Mouse (Mus musculus): Measurements from ENCODE around the gene Gal3st1. TPM values are rescaled to one million over a fixed set of nuclear protein-coding genes. Genes with fewer than 3 reads are reported as not detected.
"Not testable (repeated sequence)": the region's sequence is repeated elsewhere in the genome, so short reads cannot be mapped to it uniquely, and the experiment has no call there.

Gal3st1 gene
- total RNA-seq, 2 experiments from 2014 or later, result 0.37 to 0.75 TPM

DNA sequence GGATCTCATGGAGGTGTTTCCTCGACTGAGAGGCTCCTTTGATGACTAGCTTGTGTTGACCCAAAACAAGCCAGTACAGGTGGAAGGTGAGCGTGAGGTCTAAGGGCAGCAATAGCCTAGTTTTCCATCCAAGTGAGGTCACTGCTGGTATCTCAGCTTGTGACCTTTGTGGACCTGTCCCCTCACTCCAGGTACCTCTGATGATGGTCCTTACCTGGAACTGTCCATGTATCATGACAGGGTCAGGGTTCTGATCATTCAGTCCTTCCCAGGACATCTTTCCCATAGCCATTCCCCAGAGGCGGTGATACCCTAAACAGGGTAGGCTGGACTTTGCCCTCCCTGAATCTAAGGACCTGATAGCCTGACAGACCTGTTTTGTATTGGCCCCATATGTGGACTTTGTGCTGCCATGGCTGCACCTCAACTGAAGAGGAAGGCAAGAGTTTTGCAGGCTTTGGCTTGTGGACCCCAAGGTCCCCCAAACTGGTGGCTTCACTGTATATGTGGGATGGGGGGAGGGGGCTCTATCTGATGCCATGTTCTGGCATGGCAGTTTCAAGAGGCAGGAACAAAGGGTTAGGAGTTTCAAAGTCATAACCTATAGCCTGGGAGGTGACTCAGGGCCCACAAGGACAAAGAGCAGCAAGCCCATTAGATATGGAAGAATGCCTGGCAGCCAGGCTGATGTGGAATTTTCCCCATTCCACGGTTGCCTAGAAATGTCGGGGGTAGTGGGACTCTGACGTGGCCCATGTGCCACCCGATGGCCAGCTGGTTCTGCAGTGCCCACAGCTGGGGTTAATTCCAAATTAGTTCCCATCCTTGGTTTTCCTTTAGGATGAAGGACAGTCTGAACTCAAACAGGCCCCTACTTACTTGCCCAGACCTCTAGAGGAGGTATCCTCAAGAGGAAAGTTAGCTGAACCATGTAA lies 894 bp upstream of the Gal3st1 start:
- ATAC-seq (replicated peaks; ENCODE audit: poor library complexity), result no peak

DNA sequence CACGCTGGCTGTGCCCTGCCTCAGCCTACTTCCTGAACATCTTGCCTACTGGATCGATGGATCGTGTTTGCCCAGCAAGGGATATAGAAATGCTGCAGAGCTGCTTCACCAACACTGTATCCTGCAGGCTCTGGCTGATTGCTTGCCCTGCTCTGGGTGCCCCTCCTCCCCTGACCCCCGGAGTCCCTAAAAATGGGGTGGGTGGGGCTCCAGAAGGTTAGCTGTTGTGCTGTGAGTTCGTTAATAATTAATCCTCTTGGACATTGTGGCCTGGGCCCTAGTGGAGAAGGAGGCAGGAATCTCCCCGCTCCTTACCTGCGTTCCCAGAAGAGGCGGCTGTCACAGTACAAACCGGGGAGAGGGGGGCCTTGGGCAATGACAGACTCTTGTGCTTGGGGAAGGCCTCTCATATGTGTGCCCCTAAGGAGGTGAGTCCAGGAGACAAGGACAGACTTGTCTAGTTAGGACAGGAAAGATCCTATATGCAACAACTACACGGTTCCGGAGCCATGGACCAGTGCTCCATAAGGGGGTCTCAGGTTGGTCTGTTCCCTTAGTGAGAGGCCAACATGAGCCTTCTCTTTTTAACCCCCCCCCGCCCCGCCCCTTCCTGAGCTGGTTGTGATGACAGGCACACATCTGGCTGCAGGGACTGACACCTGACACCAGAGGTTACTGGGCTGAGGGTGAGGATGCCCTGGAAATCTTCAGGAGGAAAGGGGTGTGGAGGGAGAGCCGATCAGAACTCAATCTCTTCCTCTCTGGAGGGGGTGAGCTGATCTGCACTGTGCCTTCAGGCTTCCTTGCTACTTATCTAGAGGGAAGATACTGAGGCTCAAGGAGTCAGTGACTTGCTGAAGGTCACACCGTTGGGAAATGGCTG lies 668 bp downstream of the Gal3st1 start:
- no peak for ATAC-seq (replicated peaks; ENCODE audit: poor library complexity)

DNA sequence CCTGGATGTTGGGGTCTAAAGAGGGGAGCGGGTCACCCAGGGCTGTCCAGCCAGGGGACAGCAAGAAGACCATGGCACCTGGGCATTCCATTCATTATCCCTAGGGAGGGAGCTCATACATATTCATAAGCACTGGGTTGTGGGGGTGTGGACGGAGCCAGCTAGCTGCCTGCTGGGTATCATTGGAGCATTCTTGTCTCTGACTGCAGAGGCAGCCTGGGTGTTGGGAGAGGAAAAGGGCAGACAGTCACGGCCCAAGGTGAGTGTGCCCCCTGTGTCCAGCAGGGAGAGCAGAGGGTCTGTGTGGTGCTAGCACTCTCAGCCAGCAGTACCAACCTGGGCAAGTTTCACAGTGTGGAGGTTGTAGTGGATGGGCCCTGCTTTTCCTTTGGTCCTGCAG lies 6.3 kb downstream of the Gal3st1 start:
- ATAC-seq (replicated peaks; ENCODE audit: poor library complexity), result no peak

DNA sequence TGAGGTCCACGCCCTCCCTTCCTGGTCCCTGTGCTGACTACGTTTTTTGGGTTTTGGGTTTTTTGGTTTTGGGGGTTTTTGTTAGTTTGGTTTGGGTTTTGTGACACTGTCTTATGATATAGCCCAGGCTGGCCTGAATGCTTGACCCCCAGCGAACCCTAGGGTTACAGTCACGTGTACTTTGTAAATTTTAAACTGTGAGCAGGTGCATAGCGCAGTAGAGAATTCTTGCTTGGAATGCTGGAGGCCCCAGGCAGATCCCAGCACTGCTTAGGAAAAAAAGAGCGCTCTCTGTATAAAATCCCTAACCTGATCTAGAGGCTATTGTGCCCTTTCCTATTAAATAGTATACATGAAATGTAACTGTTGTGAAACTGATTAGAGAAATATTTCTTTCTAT lies 9.7 kb downstream of the Gal3st1 start:
- no peak for ATAC-seq (replicated peaks; ENCODE audit: poor library complexity)

DNA sequence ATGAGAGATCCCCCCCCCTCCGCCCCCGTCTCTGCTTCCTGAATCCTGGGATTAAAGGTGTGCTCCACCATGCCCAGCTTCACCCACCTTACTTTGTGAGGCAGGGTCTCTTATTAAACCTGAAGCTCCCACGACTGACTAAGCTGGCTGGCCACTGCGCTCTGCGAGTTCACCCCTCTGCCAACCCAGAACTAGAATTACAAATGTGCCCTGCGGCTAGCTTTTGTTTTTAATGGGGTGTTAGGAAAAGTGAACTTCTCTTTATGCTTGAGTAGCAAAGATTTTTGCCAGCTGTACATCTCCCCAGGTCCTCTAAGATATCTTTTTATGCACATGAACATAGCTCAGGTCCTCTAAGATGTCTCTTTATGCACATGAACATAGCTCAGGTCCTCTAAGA lies 10.5 kb downstream of the Gal3st1 start:
- ATAC-seq (replicated peaks; ENCODE audit: poor library complexity), result no peak

DNA sequence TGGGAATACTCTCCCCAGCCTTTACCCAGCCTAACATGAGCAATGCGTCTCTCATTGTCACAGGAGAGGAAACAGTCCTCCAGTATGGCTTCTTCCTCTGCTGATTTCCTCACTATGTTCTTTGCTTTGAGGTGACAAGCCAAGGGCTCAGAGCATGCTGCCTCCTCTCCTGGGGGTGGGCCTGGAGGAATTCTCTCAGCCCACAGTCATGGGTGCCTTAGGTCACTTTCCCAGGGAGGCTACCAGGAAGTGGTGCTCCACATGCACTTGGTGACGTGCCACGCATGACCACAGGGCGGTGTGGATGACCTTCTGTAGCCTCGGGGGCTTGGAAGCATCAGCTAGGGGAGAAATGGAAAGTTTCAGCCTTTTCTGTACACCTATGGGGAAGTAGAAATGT lies 12.1 kb downstream of the Gal3st1 start:
- no peak for ATAC-seq (replicated peaks; ENCODE audit: poor library complexity)

DNA sequence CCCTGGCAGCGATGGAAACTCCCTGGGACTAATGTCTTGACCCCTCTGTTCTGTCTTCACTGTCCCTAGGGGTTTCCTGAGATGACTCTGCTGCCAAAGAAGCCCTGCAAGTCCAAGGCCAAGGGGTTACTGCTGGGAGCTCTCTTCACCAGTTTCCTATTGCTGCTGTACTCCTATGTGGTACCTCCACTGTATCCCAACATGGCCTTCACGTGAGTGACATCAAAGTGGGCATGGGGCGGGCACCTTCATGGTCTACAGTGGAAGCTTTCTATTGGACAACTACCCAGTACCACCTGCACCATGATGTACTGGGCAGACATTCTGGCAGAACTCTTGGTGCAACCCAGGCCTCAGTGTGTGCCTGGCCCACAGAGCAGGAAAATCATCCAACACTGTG lies 13.4 kb downstream of the Gal3st1 start:
- ATAC-seq (replicated peaks; ENCODE audit: poor library complexity), result no peak

DNA sequence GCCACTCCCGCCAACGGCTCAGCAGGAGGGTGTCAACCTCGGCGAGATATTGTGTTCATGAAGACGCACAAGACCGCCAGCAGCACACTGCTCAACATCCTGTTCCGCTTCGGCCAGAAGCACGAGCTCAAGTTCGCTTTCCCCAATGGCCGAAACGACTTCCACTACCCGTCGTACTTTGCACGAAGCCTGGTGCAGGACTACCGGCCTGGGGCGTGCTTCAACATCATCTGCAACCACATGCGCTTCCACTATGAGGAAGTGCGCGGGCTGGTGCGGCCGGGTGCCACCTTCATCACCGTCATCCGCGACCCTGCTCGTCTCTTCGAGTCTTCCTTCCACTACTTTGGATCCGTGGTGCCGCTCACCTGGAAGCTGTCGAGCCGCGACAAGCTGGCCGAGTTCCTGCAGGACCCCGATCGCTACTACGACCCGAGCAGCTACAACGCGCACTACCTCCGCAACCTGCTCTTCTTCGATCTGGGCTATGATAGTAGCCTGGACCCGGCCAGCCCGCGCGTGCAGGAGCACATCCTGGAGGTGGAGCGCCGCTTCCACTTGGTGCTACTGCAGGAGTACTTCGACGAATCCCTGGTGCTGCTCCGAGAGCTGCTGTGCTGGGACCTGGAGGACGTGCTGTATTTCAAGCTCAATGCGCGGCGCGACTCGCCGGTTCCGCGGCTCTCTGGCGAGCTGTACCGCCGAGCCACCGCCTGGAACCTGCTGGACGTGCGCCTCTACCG lies 14.7 kb downstream of the Gal3st1 start:
- peak; percentile 77 for ATAC-seq (replicated peaks; ENCODE audit: poor library complexity)

DNA sequence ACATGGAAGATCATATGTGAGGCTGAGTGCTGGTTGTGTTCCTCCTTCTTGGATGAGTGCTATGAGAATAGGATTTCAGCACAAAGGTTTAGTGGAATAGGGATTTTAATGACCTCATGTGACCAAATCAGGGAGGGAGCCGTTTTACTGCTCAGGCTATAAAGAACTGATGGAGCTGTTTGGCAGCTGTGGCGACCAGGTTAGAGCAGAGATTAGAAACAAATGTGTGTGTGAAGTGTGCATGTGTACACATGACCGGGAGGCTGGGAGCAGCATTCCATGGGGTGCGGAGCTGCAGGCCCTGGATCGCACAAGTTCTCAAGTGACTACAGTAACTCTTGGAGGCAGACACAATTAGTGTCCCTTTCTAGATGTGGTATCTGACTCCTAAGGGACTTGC lies 16.1 kb downstream of the Gal3st1 start:
- ATAC-seq (replicated peaks; ENCODE audit: poor library complexity), result no peak

DNA sequence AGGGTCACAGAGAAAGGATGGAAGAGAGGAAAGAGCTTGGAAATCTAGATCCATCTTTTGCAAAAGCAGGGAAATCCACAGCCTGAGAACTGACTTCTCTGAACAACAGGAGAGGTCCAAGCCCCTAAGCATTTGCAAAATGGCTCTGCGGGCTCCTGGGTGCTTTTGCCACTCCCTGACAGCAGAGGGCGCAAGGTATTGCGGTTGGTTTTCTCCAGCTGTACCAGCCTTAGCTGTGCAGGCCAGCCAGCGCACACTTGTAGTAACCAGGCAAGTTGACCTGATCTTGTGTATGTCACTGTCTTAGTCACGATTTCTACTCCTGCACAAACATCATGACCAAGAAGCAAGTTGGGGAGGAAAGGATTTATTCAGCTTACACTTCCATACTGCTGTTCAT lies 18.2 kb downstream of the Gal3st1 start:
- ATAC-seq (replicated peaks; ENCODE audit: poor library complexity), result peak; percentile 90

DNA sequence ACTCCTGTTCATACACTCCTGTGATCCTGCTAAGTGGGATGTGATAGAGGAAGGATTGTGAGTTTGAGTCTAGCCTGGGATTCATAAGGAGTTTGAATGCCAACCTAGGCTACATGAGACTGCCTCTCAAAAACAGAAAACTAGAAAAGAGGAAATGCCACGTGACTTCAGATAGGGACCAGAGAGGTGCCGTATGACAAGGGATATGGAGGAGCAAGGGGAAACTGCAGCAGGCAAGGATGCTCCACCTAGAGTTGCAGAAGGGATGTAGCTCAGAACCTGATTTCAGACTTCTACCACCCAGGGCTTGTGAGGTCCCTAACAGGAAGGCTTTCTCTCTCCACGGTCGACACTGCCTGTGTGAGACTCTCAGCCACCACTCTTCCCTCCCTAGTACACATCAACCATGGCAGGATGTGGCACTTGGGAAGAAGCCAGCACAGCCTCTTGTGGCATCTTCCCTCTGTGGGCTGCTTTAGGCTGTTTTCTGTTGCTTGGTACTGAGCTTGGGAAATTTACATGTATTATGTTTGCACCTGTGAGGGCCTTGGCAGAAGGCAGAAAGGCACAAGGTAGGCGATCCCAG lies 21.9 kb downstream of the Gal3st1 start:
- ATAC-seq (replicated peaks; ENCODE audit: poor library complexity), result no peak

DNA sequence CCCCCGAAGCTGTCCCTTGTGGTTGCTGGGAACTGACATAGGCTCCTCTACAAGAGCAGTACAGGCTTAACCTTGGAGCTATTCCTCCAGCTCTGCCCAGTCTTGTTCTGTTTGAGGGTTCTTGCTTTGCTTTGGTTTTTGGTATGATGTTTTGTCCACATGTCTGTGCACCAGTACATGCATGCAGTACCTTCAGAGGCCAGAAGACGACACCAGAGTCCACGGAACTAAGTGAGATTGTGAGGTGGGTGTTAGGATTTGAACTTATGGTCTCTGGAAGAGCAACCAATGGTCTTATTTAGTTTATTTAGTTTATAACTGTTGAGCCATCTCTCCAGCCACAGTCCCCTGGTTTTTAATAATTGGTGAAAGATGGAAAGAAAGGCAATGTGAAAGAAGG lies 23.0 kb downstream of the Gal3st1 start:
- ATAC-seq (replicated peaks; ENCODE audit: poor library complexity), result no peak

DNA sequence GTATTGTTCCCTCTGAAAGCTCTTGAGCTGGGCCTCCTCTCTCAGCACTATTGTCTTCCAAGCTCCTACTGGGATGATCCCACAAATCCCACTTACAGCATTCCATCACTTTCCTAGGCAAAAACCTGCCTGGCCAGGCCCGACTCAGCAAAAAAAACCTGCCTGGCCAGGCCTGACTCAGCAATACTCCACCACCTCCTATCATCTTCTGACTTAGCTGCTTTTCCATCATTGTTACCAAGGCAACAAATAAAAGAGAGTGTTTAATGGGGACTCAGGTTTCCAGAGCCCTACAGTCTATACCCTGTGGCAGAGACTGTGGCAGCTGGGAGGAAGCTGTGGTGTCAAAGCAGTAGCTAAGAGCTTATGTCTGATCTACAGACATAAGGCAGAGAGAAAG lies 29.2 kb downstream of the Gal3st1 start:
- no peak for ATAC-seq (replicated peaks; ENCODE audit: poor library complexity)

DNA sequence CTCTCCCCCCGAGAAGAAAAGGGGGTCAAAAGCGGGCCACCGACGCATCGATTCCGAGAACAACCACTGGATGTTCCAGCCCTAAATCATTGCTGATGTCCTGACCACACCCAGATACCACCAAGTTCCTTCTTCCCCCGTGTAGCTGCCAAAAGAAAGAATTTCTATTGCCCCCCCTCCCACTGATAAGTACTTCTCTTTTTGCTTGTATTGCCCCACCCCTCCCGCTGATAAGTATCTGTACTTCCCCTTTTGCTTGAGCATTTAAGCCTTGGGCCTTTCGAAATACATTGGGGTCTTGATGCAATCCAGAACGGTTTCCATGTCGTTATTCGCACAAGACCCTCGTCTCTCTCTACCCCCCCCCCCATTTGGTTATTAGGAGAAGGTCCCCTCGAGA lies 32.4 kb downstream of the Gal3st1 start:
- ATAC-seq (replicated peaks; ENCODE audit: poor library complexity), result not testable (repeated sequence)

DNA sequence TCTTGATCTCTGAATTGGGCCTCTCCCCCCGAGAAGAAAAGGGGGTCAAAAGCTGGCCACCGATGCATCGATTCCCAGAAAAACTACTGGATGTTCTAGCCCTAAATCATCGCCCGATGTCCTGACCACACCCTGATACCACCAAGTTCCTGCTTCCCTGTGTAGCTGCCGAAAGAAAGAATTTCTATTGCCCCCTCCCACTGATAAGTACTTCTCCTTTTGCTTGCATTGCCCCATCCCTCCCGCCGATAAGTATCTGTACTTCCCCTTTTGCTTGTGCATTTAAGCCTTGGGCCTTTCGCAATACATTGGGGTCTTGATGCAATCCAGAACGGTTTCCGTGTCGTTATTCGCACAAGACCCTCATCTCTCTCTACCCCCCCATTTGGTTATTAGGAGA lies 38.7 kb downstream of the Gal3st1 start:
- not testable (repeated sequence) for ATAC-seq (replicated peaks; ENCODE audit: poor library complexity)

DNA sequence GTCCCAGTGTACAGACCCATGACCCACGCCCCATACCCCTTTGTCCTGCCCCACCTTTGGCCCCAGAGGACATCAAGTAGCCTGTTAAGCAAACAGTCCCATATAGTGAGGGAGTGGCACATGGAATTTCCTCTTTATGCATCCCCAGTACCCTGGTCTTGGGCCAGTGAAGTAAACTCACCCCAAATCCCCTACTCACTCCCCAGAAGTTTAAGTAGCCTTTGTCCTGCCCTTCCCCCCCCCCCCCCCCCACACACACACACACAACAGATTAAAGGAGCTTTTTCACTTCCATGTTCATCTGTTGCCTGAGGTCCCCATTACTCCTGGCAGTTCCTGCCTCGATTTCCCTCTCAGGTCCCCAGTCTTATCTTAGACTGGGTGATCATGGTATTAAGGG lies 39.9 kb downstream of the Gal3st1 start:
- no peak for ATAC-seq (replicated peaks; ENCODE audit: poor library complexity)

DNA sequence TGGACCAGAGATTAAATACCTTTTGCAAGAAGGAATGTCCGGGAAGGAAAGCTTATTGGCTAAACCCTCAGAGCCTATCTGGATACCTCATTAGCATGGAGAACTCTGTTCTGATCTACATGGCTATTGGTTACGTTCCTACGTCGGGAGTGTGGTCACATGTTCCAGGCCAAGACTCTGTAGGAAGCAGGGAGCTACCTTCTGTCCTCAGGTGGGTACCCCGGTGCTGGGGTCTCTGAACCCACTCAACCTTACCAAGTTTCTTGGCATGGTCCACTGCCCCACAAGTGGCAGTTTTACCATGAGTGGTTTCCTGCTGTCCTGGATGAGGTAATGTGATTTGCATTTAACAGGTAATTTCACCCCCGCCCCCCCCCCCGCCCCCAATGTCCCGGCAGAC lies 43.6 kb downstream of the Gal3st1 start:
- no peak for ATAC-seq (replicated peaks; ENCODE audit: poor library complexity)

DNA sequence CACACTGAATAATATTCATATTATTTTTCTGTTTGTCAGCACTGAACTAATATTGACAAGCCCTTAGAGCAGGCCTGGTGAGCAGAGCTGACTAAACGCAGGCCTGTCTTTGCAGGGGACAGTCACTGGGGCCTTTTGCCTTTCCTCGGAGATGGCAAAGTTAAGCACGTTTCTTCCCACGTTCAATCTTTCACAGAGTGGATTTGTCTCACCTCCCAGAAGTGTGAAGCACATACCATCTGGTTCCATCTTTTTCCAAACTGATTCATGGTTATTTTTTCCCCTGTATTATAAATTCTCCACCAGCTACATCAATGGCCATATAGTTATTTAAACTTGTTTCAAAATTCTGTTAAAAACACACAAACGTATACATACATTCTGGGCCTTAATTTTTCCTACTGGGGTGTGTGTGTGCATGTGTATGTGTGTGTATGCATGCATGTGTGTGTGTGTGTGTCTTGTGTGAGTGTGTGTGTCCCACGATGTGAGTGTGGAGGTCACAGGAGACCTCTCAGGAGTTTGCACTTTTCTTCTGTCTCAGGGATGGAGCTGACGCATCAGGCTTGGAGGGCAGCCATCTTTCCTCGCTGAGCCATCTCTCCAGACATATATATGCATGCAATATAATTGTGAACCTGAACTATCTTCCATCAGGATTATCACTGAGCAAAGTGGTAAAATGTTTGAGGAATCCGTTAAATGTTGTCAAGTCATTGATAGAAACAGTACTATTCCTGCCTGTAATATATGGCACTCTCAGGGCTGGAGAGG lies 44.3 kb downstream of the Gal3st1 start:
- no peak for ATAC-seq (replicated peaks; ENCODE audit: poor library complexity)

DNA sequence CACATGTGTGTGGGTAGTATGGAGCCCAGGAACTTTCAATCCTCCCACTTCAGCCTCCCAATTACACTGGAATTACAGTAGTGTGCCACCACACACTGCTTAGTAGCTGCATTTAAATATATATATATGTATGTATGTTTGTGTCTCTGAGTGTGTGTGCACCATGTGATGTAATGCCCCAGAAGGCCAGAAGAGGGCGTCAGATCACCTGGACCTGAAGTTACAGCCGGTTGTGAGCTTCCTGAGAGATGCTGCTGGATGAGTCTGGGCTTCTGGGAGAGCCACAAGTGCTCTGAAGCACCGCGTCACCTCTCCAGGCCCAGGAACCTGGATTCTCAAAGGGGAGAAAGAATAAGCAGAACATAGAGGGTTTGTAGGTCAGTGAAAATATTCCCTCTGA lies 45.9 kb downstream of the Gal3st1 start:
- ATAC-seq (replicated peaks; ENCODE audit: poor library complexity), result no peak
